In the genomic region with DNA sequence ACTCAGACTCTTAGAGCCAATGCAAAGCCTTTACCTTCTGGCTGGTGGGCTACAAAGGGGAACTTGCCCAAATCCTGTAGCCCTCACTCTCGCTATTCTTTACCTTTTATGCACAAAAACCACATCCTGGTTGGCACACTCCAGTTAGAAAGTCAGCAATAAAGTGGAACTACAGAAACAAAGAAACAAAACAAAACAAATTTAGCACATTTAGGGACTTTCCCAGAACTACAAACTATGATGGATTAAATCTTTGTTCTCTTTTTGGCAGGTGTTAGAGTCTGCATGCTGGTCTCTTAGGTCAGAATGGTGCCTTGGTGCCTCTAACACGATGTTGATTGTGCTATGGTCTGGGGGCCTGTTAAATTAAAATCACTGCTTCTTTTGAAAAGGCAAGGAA, we compare ENCODE assay signal across 26 mouse cellular contexts.
A peak's percentile ranks its signal among the peaks of the same experiment; 100 is the strongest.
DNase-seq lines count a peak whose midpoint lies in the region; ATAC-seq and TF ChIP-seq lines count a peak whose summit lies in the region.
"Had no signal": no experiment of that assay in that cellular context is flagged by ENCODE, and none has a peak within 500 bp of the region (broad histone marks: within the 10 kb centered on the region; RNA-seq: fewer than 3 reads in every experiment).

No protein-coding gene starts in this region.

- TF ChIP-seq EP300 in CH12.LX (IDR thresholded peaks at IDR 0.05; ENCODE audit: low read length), result peak; percentile 50

- H3K9me3 ChIP-seq in CH12.LX (replicated peaks; ENCODE audit: low read length), result no peaks in the 10 kb centered on the region
- H3K9me3 ChIP-seq in forebrain, embryonic 10.5 days, result no peaks in the 10 kb centered on the region
- H3K9me3 ChIP-seq in hindbrain, embryonic 14.5 days (ENCODE audit: control insufficient read depth, low read length), result no peaks in the 10 kb centered on the region
- H3K9me3 ChIP-seq: embryonic facial prominence, embryonic 12.5 days; hindbrain, embryonic 12.5 days; liver, embryonic 15.5 days; neural tube, embryonic 12.5 days; stomach, embryonic 15.5 days had no signal

- no peak for TF ChIP-seq CTCF in CH12.LX (conservative IDR thresholded peaks at IDR 0.05 in 1 of 2, IDR thresholded peaks at IDR 0.05 in 1 of 2; ENCODE audit: low read depth in 2 of 2, low read length in 2 of 2)

- no peak overlapping the region for H3K9ac ChIP-seq in CH12.LX (ENCODE audit: insufficient read depth, low read depth)
- no peak overlapping the region for H3K9ac ChIP-seq in hindbrain, embryonic 14.5 days
- H3K9ac ChIP-seq: embryonic facial prominence, embryonic 12.5 days; hindbrain, embryonic 12.5 days; liver, embryonic 15.5 days; lung, embryonic 14.5 days; neural tube, embryonic 12.5 days; stomach, embryonic 15.5 days had no signal

- no peak for TF ChIP-seq POLR2A in CH12.LX (IDR thresholded peaks at IDR 0.05; ENCODE audit: low read depth, low read length)

- WGBS in forebrain, embryonic 10.5 days, result 59% methylated on average over 2 of the region's 2 CpGs
- 60% methylated on average over 2 of the region's 2 CpGs for WGBS in hindbrain, embryonic 14.5 days

- H3K79me2 ChIP-seq in CH12.LX (replicated peaks; ENCODE audit: control insufficient read depth, extremely low read depth, insufficient read depth, poor library complexity, severe bottlenecking), result no peaks in the 10 kb centered on the region

- peaks cover 0 to 16% of the 10 kb centered on the region in 2 experiments; a peak in 2 of 4 replicates for H3K4me1 ChIP-seq in CH12.LX (ENCODE audit: control insufficient read depth in 1 of 2, insufficient read depth in 2 of 2)
- H3K4me1 ChIP-seq in forebrain, embryonic 10.5 days, result no peaks in the 10 kb centered on the region
- no peaks in the 10 kb centered on the region for H3K4me1 ChIP-seq in hindbrain, embryonic 14.5 days (replicated peaks; ENCODE audit: control insufficient read depth, insufficient read depth, low read length)
- H3K4me1 ChIP-seq: embryonic facial prominence, embryonic 12.5 days; hindbrain, embryonic 12.5 days; liver, embryonic 15.5 days; neural tube, embryonic 12.5 days; stomach, embryonic 15.5 days had no signal

- TF ChIP-seq RAD21 in CH12.LX (IDR thresholded peaks at IDR 0.05; ENCODE audit: low read depth, low read length), result no peak

- no peaks in the 10 kb centered on the region for H3K36me3 ChIP-seq in CH12.LX (replicated peaks in 1 of 2; ENCODE audit: control insufficient read depth in 1 of 2, insufficient read depth in 1 of 2, low read length in 1 of 2)
- no peaks in the 10 kb centered on the region for H3K36me3 ChIP-seq in forebrain, embryonic 10.5 days (replicated peaks)
- H3K36me3 ChIP-seq in hindbrain, embryonic 14.5 days (replicated peaks; ENCODE audit: control insufficient read depth, insufficient read depth), result no peaks in the 10 kb centered on the region
- H3K36me3 ChIP-seq: embryonic facial prominence, embryonic 12.5 days; hindbrain, embryonic 12.5 days; liver, embryonic 15.5 days; neural tube, embryonic 12.5 days; stomach, embryonic 15.5 days had no signal

- dilution Hi-C loops in CH12.LX (cut with MboI; ENCODE audit: extremely low pct_ligation_motif_present, extremely low pct_unique_long_range_greater_than_20kb, low sequenced_read_pairs), result no loop called here

- DNase-seq in A20 (ENCODE audit: low read depth, low spot score) (peak; percentile 82), CH12.LX (ENCODE audit: extremely low read depth) (peak; percentile 61)
- DNase-seq in forebrain, embryonic 10.5 days (ENCODE audit: extremely low spot score, low spot score), result no peak
- DNase-seq in embryo, embryonic 11 days, result no peak
- DNase-seq in hindbrain, embryonic 14.5 days (ENCODE audit: low spot score), result no peak
- DNase-seq: adrenal gland, adult 2 months; adrenal gland, postnatal 36 days; cerebellum, adult 2 months; cerebellum, postnatal 14 days; gastrocnemius, postnatal 10 days; kidney, adult 9 months; kidney, postnatal 10 days; lung, embryonic 14.5 days; lung, postnatal 14 days; thymus, postnatal 14 days had no signal

- 0 out of 2 replicates have a peak overlapping the region, but pooled peaks have one; percentile 2 for H3K4me2 ChIP-seq in CH12.LX (ENCODE audit: insufficient read depth, low read depth, poor library complexity, severe bottlenecking)
- H3K4me2 ChIP-seq in hindbrain, embryonic 14.5 days (replicated peaks), result no peak overlapping the region
- H3K4me2 ChIP-seq: embryonic facial prominence, embryonic 12.5 days; hindbrain, embryonic 12.5 days; liver, embryonic 15.5 days; lung, embryonic 14.5 days; midbrain, embryonic 11.5 days; neural tube, embryonic 12.5 days; stomach, embryonic 15.5 days had no signal

- in situ Hi-C loops in CH12.LX (cut with MboI; ENCODE audit: low pct_ligation_motif_present, low pct_unique_long_range_greater_than_20kb, low sequenced_read_pairs), result no loop called here

- no peaks in the 10 kb centered on the region for H3K27me3 ChIP-seq in CH12.LX (replicated peaks)
- H3K27me3 ChIP-seq in forebrain, embryonic 10.5 days (ENCODE audit: poor library complexity, severe bottlenecking), result no peaks in the 10 kb centered on the region
- H3K27me3 ChIP-seq in hindbrain, embryonic 14.5 days (ENCODE audit: control insufficient read depth, insufficient read depth, low read length), result no peaks in the 10 kb centered on the region
- H3K27me3 ChIP-seq: embryonic facial prominence, embryonic 12.5 days; hindbrain, embryonic 12.5 days; liver, embryonic 15.5 days; neural tube, embryonic 12.5 days; stomach, embryonic 15.5 days had no signal

- no peak overlapping the region for H3K4me3 ChIP-seq in CH12.LX (replicated peaks in 1 of 3; ENCODE audit: low read depth in 2 of 3, low read length in 2 of 3, poor library complexity in 1 of 3)
- no peak overlapping the region for H3K4me3 ChIP-seq in forebrain, embryonic 10.5 days
- H3K4me3 ChIP-seq in hindbrain, embryonic 14.5 days (replicated peaks; ENCODE audit: low read length), result no peak overlapping the region
- H3K4me3 ChIP-seq: embryonic facial prominence, embryonic 12.5 days; hindbrain, embryonic 12.5 days; liver, embryonic 15.5 days; myocyte; neural tube, embryonic 12.5 days; stomach, embryonic 15.5 days had no signal

- no peak overlapping the region for H3K27ac ChIP-seq in CH12.LX (ENCODE audit: insufficient read depth, low read depth)
- no peak overlapping the region for H3K27ac ChIP-seq in forebrain, embryonic 10.5 days
- no peak overlapping the region for H3K27ac ChIP-seq in hindbrain, embryonic 14.5 days
- H3K27ac ChIP-seq: embryonic facial prominence, embryonic 12.5 days; hindbrain, embryonic 12.5 days; liver, embryonic 15.5 days; neural tube, embryonic 12.5 days; stomach, embryonic 15.5 days had no signal

- ATAC-seq in hematopoietic stem cell, adult 5-6 weeks (replicated peaks in 1 of 2; ENCODE audit: insufficient read depth in 1 of 2, low FRiP score in 2 of 2, low TSS enrichment in 1 of 2, low read depth in 1 of 2, poor library complexity in 2 of 2, severe bottlenecking in 2 of 2), result peak; percentile 93 to 98
- ATAC-seq in neutrophil, adult 5-6 weeks (ENCODE audit: extremely low read depth, insufficient number of reproducible peaks, low FRiP score, poor library complexity, severe bottlenecking), result 0 out of 2 replicates have a peak, but pooled peaks have one; percentile 26
- no peak for ATAC-seq in hindbrain, embryonic 14.5 days (ENCODE audit: low FRiP score)
- ATAC-seq: forebrain, embryonic 16.5 days; intestine, embryonic 16.5 days had no signal

TF ChIP-seq in CH12.LX, 34 proteins besides CTCF, POLR2A, EP300 and RAD21:
- TF ChIP-seq TCF12 (IDR thresholded peaks at IDR 0.05; ENCODE audit: low read depth, low read length), result no peak
- no peak for TF ChIP-seq CHD2 (IDR thresholded peaks at IDR 0.05; ENCODE audit: low read length)
- TF ChIP-seq BHLHE40 (IDR thresholded peaks at IDR 0.05; ENCODE audit: low read depth, low read length), result peak; percentile 32; the same call in 1 of the 2 replicates
- no peak for TF ChIP-seq MXI1 (IDR thresholded peaks at IDR 0.05; ENCODE audit: low read depth, low read length)
- no peak for TF ChIP-seq USF1 (IDR thresholded peaks at IDR 0.05; ENCODE audit: low read depth, low read length)
- no peak for TF ChIP-seq NELFE (IDR thresholded peaks at IDR 0.05; ENCODE audit: low read depth, low read length)
- TF ChIP-seq MEF2A (IDR thresholded peaks at IDR 0.05; ENCODE audit: borderline replicate concordance, low read depth, low read length), result peak; percentile 46; the same call in 1 of the 2 replicates
- TF ChIP-seq GABPA (IDR thresholded peaks at IDR 0.05; ENCODE audit: insufficient replicate concordance, low read depth, low read length), result no peak
- TF ChIP-seq SIN3A (IDR thresholded peaks at IDR 0.05; ENCODE audit: low read length), result no peak
- TF ChIP-seq ZNF384 (IDR thresholded peaks at IDR 0.05; ENCODE audit: low read depth, low read length), result no peak
- TF ChIP-seq NRF1 (IDR thresholded peaks at IDR 0.05; ENCODE audit: low read depth, low read length), result no peak
- no peak for TF ChIP-seq HCFC1 (IDR thresholded peaks at IDR 0.05; ENCODE audit: low read depth, low read length)
- TF ChIP-seq MAX (IDR thresholded peaks at IDR 0.05; ENCODE audit: low read length), result no peak
TF ChIP-seq in CH12.LX: peak in this region for 2.

Comparison
In these comparisons a context has a peak if more than half of its experiments do, and no peak if none do; other contexts are left out.
1. DNase-seq: peak in A20 (single experiment) and CH12.LX (single experiment); none in forebrain, embryonic 10.5 days (single experiment), embryo, embryonic 11 days (single experiment) and hindbrain, embryonic 14.5 days (single experiment).